Mouse (Mus musculus): ENCODE measurements around the gene Stx2.
"Not testable (repeated sequence)": the region's sequence is repeated elsewhere in the genome, so short reads cannot be mapped to it uniquely, and the experiment has no call there.

Gene Stx2

DNA sequence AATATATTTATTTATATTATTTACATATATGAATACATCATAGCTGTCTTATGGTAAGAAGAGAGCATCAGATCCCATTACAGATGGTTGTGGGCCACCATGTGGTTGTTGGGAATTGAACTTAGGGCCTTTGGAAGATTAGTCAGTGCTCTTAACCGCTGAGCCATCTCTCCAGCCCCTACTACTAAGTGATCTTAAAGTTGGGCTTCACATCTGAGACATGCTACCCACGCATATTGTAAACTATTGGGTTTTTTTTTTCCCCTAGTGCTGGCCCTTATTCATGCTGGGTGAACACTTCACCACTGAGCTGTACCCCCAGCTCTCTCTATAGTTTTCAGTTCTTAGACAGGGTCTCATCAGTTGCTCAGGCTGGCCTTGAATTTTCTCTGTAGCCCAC, 2.6 kb upstream of the Stx2 start:
- DNase-seq (ENCODE audit: low read depth, low spot score) = no peak

DNA sequence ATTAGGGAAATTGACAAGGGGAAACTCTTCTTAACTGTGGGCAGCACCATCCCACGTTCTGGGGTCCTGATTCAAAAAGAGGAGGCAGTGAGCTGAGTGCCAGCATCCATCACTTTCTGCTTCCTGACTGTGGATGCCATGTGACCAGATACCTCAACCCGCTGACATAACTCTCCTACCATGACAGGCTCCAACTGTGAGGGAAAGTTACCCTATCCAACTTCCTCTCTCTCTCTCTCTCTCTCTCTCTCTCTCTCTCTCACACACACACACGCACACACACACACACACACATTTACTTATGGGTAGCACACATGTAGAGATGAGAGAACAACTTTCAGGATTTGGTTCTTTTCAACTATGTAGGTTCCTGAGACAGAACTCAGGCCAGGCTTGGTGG, 1.2 kb upstream of the Stx2 start:
- DNase-seq (ENCODE audit: low read depth, low spot score) = no peak

DNA sequence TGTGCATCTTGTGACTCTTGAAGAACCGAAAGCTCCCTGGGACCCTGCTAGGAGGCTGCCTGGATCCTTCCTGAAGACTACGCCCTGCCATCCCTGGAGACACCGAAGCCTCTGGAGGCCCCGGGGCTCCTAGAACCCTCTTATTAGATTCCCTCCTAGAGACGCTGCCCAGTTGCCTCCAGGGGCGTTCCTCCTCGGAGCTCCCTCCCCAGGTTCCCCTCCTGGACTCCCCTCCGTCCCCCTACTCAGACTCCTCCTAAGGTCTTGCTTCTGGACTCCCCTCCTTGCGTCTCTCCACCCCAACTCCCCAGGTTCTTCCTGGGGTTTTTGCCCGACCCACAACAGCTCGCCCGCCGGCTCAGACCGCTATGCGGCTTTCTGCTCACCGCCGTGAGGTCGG, 366 bp downstream of the Stx2 start:
- DNase-seq (ENCODE audit: low read depth, low spot score) = no peak

DNA sequence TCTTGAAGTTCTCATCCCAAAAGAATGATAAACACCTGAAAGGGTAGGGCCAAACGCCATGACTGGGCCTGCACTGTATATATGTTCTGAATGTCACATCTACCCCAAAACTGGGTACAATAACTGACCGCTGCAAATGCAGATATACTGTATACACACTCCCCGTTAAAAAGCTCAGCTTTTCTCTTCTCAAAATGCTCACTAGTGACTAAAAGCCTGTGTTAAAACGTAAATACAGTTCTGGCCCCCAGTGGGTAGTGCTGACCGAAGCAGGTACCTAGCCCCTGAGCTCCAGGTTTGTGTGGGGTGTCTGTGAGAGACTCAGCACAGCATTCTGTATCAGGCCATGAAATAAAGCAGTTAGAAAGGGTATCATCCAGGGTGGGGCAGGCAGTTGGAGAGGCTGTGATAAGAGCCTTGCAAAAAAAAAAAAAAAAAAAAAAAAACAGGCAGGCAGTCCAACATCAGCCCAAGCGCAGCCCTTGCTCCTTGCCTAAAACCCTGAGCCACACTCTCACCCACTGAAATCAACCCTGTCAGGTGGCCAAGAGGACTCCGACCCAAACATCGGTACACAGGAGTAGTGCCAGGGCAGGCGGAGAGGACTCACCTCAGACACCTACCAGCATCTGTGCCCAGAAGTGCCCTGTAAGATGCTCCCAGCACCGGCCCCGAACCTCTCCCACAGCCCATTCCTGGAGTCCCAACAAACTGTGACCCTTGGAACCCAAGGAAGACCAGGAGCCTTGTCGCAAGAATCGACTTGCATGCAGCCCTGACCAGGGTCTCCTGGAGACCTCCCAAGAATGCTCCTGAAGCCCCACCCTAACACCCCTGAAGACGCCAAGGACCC, 1.0 kb downstream of the Stx2 start:
- no peak for DNase-seq (ENCODE audit: low read depth, low spot score)

DNA sequence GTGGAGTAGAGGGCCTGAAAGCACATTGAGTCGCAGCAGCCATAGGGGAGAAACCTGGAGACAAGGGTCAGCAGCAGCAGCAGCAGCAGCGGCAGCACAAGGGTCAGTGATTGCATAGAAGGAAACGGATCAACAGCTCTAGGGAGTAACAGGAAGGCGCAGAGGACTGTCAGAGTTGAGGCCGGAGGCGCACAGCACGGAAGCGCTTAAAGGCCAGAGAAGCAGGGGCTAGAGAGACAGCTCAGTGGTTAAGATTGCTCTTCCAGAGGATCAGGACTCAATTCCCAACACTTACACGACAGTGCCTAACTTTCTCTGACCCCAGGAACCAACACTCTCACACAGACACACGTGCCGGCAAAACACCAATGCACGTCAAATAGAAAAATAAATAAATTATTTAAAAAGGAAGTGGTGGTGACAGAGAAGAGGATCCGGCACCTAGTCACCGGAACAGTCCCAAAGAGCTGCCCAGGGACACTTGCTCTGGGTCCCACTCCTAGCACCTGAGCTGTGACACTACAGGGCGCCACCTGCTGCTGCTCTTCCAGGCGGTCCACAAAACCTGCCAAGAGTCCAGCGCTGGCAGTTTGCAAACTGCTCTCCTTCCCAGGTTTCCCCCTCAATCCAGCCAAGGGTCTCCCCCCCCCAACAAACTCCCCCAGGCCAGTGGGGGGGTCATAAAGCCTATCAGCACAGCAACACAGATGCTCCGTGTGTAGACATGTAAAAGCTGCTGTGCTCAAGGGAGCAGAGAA, 2.2 kb downstream of the Stx2 start:
- no peak for DNase-seq (ENCODE audit: low read depth, low spot score)

DNA sequence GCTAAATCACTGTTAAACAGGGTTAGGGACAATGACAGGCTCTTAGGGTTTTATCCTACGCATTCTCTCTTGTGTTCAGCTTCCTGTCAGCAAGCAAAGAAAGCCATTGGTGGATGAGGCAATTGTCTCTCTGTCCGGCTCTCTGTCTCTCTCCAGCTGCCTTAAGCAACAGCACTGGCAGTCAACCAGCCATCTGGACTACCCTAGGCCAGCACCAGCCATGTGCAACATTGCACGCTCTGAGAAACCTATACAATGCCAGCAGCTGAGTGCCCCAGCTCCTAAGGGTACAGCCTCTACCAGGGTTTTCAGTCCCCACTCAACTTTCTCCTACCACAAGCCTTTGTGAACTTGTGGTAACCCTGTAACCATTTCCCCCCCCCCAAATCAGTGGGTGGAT, 3.0 kb downstream of the Stx2 start:
- DNase-seq (ENCODE audit: low read depth, low spot score) = no peak

DNA sequence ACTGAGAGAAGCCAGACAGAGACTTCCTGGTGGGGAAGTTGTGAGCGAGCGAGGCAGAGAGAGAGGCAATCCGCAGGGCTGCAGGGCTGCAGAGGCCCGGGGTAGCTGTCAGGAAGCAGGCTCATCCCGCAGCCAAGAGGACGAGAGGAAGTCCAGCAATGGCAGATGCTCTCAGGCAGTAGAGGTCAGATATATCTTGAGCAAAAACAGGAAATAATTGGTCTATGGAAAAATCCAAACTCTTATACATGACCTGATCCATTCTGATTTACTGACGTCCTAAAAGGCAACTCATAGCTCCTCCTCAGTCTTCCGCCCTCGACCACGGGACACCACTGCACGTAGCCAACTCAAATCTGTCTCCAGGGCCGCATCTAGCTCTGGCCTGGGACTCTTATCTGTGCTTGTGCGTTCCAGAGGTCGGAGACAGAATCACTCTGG, 5.8 kb downstream of the Stx2 start:
- DNase-seq (ENCODE audit: low read depth, low spot score) = no peak

DNA sequence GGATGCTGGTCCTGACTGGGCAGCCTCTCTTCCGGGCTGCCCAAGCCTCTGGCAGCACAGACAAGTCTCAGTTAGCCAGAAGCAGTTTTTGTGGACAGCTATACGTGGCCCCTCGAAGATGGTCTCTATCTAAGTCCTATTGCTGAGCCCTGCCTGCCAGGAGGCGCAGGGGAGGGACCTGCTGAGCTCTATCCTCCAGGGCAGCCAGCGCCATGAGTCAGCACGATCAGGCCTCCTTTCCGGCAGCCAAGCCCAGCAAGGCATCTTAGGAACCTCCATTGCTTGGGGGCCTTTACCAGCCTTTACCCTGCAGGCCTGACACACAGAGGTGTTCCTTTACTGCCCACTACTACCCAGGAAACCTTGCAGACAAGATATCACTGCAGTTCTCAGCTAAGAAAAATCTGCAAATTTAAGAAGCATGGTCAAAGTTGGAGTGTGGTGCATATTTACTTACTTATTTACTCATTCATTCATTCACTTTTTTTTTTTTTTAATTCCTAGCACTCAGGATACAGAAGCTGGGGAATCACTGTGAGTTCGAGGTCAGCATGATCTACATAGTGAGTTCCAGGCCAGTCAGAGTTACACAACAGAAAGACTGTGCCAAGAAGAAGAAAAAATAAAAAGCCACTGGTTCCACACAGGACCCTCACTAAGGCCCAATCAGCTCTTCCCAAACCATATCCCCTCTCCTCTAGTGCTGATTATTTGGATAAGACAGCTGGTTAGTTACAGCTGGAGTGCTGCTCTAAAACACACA, 7.5 kb downstream of the Stx2 start:
- no peak for DNase-seq (ENCODE audit: low read depth, low spot score)

DNA sequence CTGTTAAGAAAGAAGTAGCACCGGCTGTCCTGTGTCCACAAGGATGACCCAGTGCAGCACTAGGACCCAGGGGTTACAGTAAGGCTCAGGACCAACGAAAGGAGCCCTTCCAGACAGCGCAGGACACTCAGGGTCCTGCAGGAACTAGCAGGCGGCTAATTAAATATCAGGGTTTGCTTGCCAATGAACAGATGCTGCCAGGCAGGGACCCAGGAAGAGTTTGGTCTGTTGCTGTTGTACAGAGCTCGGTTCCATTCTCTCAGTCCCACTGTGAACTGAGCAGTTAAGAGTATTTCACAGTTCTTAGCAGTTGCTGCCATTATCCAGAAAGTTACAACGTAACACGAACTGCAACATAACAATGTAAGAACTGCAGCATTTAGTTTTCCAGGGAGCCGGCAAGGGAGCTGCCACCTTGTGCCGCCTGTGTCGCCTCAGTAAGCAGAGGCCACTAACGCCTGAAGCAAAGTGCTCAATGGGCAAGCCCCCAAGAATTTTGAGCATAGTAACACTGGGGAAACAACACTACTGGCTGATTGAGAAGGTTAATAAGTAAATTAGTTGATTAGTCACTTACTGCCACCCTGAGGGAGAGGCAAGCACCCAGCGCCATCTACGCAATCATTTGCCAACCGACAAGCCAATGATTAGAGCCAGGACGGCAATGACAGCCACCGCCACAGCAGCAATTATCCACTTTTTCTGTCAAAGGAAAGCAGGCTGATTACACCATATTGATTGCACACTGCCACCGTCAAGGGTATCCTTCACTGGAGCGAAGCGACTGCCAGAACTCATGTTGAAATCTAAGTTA, 21.0 kb downstream of the Stx2 start:
- no peak for DNase-seq (ENCODE audit: low read depth, low spot score)

DNA sequence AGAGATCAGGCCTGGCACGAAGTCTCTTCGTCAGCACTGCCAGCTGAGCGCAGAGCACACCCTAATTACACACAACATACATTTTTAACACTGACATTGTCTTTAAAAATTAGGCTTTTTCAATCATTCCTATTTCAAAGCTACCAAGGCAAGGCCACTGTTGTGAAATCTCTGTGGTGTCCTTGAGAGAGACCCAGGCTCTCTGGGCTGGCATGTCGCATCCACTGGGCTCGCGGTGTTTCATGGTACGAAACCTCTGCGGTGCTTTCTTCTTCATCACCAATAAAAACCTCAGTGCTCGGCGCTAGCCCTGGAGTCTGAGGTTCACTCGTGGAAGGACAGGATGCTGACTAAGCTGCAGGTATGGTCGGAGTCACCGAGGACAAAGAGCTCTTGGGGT, 22.4 kb downstream of the Stx2 start:
- no peak for DNase-seq (ENCODE audit: low read depth, low spot score)

DNA sequence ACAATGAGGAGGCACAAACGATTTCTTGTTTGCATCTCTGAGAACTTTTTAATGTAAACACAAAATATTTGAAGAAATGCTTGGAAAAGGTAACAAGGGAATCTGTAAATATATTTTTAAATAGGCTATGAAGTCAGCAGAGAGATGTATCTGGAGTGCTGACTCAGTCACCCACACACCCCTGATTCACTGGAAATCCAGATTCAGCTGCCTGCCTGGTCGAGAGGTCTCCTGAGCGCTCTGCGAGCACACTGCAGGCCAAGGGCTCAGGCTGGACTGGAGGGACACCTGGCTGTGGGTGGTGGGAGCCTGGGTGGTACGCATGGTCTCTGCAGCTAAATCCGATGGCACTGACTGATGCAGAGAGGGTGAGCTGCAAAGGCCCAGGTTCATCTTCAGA, 23.8 kb downstream of the Stx2 start:
- DNase-seq (ENCODE audit: low read depth, low spot score) = no peak

DNA sequence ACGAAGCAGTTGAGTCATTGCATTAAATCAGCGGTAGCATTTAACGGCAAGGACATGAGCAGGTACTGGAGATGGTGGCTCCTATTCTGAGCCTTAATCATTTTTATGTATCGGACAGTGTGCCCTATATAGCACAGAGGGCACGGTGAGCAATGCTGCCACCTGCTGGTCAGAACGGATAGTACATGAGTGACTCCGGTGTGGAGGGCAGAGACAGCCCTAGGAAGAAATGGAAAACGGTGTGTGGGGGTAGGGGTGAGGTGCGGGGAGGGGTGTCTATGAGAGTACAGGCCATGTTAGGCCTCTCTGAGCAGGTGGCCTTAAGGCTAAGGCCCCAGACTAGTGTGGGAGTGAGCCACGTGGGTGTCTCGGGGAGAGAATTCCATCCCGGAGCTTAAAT, 26.8 kb downstream of the Stx2 start:
- DNase-seq (ENCODE audit: low read depth, low spot score) = peak; percentile 65

DNA sequence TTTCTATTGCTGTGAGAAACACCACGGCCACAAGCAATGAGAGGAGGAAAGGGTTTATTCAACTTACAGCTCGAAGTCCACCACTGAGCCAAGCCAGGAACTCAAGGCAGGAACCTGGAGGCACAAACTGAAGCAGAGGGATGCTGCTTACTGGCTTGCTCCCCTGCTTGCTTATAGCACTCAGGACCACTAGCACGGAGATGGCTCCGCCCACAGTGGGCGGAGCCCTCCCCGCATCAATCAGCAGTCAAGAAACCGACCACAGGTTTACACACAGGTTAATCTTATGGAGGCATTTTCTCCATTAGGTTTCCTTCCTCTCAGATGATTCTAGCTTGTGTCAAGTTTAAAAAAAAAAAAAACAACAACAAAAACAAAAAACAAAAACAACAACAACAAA, 27.5 kb downstream of the Stx2 start:
- DNase-seq (ENCODE audit: low read depth, low spot score) = no peak

DNA sequence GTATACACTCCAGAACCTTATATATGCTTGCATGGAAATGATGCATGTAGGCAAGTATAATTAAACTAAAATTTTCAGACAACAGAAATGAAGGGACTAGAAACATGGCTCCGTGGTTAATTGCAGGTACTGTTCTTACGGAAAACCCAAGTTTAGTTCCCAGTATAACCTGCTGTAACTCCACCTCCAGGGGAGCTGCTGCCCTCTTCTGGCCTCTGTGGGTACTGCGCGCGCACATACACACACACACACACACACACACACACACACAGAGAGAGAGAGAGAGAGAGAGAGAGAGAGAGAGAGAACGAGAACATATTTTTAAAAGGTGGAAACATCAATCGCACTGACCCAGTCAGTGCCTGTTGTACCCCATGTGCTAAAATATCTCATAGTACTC, 29.4 kb downstream of the Stx2 start:
- no peak for DNase-seq (ENCODE audit: low read depth, low spot score)

DNA sequence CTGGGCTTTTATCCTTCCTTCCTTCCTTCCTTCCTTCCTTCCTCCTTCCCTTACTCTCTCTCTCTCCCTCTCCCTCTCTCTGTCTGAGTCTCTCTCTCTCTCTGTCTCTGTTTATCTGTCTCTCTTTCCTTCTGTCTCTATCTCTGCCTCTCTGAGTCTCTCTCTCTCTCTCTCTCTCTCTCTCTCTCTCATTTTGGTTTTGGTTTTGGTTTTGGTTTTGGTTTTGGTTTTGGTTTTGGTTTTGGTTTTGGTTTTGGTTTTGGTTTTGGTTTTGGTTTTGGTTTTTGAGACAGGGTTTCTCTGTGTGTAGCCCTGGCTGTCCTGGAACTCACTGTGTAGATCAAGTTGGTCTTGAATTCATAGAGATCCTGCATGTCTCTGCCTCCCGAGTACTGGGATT, 30.9 kb downstream of the Stx2 start:
- DNase-seq (ENCODE audit: low read depth, low spot score) = not testable (repeated sequence)

DNA sequence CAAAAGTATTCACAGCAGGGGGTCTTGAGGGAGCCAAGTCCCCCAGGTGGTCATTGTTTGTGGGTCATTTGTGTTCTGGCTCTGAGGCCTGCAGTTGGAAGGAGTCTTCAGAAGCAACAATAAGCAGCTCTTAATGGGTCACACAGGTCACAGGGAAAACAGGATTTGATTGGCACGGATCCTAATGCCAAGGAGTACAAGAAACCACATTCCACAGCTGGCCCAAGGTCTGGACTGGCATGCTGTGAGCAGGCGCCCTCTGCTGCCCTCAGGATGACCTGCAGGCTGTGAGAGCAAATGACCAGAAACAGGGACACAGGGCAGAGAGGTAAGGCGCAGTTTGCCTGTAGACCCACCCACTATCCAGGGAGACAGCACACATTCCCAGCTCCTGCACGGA, 32.1 kb downstream of the Stx2 start:
- DNase-seq (ENCODE audit: low read depth, low spot score) = peak; percentile 49

DNA sequence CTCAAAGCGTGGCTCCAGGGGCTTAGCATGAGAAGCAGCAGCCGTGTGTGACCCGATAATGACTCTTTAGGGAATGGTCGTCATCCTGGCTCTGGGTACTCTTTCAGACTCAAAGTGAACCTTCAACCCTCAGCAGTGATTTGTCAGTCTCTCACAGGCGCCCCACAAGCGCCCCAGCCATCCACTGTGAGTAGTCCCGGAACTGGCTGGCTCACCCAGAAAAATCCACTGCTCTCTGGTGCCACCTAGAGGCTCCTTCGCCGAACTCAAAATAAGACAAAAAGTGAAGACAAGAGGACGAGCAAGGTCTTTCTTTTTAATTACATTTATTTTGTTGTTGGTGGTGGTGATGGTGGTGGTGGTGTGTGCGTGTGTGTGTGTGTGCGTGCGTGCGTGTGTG, 37.1 kb downstream of the Stx2 start:
- DNase-seq (ENCODE audit: low read depth, low spot score) = peak; percentile 74

DNA sequence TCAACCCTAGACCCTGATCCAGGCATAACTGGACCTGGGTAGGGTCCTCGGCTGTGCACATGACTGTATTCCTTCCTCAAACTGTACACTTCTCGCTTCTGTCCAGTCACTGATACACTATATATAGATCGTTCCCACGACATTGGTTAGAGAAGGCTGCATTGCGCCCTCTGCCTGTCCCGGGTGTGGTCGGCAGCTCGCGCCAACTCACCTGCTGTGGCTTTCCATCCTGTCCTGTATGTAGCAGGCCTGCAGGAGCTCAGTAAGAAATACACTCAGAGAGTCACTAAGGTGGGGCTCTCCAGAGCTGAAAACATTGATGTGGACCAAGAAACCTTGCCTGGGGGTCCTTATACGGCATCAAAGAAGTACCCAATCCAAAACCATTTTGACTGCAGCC, 37.5 kb downstream of the Stx2 start:
- DNase-seq (ENCODE audit: low read depth, low spot score) = no peak

DNA sequence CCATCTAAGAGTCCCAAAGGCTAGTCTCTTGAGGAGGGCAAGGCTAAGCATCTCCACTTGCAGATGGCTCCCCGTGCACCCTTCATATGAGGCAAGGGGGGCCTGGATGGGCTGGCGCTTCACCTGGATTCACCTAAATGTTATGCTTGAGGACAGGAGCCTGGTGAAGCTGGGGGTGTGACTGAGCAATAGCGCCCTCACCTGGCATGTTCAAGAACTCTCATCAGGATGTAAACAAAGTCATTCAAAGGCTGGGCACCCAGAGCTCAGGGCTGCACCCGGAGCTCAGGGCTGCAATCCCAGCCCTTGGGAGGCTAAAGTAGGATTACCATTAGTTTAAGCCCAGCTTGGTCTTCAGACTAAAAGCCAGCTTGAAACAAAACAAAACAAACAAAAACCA, 44.0 kb downstream of the Stx2 start:
- DNase-seq (ENCODE audit: low read depth, low spot score) = peak; percentile 35

DNA sequence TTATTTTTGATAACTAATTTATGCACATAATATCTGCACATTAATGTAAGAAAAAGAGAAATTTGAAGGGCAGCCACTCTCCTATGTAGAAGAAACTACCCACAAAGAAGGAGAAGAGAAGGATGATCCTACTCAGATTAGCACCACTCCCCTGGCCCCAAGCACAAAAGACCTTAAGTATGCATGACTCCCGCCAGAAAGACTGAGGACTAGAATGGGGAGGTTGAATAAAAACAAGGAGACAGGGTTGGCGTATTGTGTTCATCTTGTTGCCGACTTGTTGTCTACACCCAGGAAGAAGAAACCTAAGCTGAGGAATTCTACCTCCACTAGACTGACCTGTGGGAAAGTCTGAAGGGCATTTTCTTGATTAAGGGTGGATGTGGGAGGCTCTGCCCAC, 49.5 kb downstream of the Stx2 start:
- no peak for DNase-seq (ENCODE audit: low read depth, low spot score)

DNA sequence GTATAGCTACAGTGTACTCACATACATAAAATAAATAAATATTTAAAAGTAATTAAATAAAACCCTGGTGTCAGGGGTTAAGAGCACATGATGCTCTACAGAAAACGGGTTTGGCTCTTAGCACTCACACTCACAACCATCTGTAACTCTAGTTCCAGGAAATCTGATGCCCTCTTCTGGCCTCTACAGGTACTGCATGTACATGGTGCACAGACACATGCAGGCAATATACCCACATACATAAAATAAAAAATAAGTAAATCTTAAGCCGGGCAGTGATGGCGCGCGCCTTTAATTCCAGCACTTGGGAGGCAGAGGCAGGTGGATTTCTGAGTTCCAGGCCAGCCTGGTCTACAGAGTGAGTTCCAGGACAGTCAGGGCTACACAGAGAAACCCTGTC, 54.0 kb downstream of the Stx2 start:
- DNase-seq (ENCODE audit: low read depth, low spot score) = peak; percentile 33
